Mouse (Mus musculus) layer of hippocampus, adult 9-10 months (tissue): ENCODE results near the gene Smc6.

Source experiments
- DNase-seq: peaks from one replicate; pipeline ENCODE4 v3.0.0; 2022; ENCODE audit warnings: low spot score

Gene Smc6

GRCm38 (mm10) chr12:11265382-11266281 is at the start of gene Smc6, which contains the start of gene Gen1:
Gene Smc6, plus strand, starts transcription at chr12:11265886.
Gene Gen1, minus strand, starts transcription at chr12:11265801.
- peak; percentile 80 for DNase-seq

- DNase-seq: no peak
Measured at GRCm38 (mm10) chr12:11216454-11216853, 49.2 kb upstream of the Smc6 start.

DNA sequence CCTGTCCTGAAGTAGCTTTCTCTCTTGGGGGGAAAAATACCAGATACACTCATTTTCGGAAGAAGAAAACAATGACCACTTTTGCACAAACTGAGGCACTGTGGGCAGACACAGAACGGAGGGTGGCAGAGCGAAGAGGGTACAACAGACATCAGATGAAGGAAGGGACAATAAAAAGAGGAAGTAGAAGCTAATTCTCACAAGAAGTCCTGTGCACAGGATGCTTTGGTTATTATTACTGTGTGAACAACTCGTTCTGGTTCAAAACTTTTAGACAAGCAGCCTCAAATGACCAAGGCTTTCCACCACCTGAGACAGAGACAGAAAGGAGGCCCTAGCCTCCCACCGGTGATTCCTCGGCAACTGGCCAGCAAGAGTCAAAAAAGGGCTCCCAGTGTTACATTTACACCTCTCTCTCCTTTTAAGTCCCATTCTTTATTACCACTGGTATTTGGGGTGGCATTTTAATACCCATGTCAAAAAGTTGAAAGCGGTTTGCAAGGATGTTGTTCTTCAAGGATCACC is 47.9 kb upstream of the Smc6 start:
- DNase-seq: no peak

GRCm38 (mm10) chr12:11221524-11222330 is 44.0 kb upstream of the Smc6 start:
- DNase-seq: no peak

DNA sequence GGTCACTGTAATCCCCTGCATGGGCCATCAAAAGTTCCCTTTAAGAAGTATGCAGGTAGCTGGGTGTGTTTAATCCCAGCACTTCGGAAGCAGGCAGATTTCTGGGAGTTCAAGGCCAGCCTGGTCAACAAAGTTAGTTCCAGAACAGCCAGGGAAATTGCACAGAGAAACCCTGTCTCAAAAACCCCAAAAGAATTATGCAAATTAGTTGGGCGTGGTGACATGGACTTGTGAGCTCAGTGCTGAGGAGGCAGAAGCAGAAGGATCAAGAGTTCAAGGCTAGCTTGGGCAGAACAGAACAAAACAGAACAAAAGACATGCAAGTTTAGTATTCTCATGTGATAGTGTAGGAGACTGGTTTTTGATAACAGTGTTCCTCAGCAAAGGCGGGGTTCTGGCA is 43.1 kb upstream of the Smc6 start:
- DNase-seq: no peak

DNA sequence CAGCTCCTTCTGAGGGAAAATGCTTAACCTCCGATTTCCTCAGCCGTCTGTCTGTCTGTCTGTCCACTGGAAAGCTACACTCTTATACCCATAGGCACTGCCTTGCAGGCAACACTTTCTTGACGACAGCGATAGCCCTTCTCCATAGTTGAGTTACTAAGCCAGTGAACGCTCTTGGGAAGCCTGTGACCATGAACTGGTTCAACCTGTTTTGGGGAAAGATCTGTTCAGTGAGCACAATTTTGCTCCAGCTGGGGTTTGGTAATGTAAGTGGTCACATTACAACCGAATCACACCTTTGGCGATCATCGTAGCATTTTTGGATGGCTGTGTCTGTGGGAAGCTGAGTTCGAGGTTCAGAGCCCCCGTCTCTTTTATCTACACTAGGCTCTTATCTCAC is 42.6 kb upstream of the Smc6 start:
- DNase-seq: no peak

GRCm38 (mm10) chr12:11224722-11225121 is 41.0 kb upstream of the Smc6 start:
- DNase-seq: no peak

DNA sequence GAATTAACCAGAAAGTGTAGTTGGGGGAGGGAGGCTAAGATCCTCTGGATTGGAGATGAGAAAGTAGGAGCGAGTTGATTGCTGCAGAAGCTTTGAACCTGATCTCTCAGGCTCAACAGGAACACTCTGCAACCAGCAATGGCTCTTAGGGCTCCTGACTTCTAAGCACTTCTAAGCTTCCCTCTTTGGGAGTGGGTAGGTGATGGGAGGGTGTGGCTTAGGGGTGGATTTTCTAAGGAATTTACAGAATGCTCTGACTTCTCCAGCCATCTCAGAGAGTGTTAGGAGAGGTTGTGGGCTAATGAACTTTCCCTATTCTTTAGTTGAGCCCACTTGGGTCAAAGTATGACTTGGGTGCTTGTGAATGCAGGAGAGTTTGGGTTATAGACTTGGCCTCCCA is 39.6 kb upstream of the Smc6 start:
- DNase-seq: no peak

- no peak for DNase-seq
Measured at GRCm38 (mm10) chr12:11226529-11227268, 39.0 kb upstream of the Smc6 start.

DNA sequence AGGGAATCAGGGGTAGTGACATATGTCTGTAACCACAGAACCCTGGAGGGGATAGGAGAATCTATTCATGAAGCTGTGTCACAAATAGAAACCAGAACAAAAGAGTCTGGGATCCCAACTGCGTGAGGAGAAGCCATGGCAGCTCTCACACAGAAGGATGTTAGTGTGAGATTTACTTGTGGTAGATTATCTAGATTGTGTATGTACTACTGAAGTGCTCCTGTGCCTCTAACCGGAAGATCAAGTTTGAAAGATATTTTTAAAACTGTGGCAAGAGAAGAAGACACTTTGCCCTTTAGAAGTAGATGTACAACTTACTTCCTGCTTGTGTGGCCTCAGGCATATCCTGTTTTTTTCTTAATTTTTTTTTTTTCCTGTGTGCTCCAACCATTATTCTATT is 35.4 kb upstream of the Smc6 start:
- DNase-seq: no peak

DNA sequence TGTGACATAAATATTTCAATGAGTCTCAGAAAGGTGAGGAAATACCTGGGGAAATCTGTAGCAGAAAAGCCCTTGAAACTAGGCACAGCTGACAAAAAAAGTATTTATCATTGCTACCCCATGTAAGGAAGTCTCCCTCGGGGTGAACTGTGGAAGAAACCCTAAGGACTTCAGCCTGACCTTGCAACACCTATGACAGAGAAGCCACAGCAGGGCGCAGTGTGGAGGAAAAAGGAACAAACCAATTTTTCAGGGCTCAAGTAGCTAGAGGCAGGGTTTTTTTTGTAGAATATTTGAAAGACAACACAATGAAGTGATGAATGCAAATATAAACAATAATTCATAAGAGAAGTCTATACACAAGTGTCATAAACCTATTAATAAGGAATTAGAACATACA is 29.7 kb upstream of the Smc6 start:
- DNase-seq: no peak

DNA sequence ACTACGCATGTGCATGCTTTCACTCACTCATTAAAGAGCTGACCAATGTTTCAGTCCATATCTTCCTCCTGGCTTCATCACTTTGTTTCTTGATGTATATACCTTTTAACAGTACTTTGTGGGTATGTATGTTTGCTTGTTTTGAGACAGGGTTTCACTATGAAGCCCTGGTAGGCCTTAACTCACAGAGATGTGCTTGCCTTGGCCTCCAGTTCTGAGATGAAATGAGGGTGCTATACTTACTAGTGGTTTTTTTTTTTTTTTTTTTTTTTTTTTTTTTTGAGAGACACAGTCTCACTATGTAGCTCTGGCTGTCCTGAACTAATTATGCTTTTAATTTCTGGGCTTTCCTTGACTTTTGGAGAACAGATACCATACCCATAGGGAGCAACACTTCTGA is 18.2 kb upstream of the Smc6 start:
- DNase-seq: no peak

DNA sequence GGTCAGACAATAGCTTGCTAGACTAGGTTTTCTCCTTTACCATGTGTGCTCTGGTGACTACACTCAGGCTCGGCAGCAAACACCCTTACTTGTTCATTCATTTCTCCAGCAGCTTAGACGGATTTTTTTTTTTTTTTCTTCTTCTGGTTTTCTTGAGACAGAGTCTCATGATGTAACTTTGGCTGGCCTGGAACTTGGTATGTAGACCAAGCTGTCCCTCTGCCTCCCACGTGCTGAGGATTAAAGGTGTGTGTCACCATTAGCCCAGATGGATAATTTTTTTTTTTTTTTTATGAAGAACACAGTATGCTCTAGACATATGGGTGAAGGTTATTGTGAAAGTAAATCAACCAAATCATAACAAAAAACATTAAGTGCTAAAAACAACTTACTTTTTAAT is 15.4 kb upstream of the Smc6 start:
- no peak for DNase-seq

GRCm38 (mm10) chr12:11264895-11265294 is 791 bp upstream of the Smc6 start:
- no peak for DNase-seq

DNA sequence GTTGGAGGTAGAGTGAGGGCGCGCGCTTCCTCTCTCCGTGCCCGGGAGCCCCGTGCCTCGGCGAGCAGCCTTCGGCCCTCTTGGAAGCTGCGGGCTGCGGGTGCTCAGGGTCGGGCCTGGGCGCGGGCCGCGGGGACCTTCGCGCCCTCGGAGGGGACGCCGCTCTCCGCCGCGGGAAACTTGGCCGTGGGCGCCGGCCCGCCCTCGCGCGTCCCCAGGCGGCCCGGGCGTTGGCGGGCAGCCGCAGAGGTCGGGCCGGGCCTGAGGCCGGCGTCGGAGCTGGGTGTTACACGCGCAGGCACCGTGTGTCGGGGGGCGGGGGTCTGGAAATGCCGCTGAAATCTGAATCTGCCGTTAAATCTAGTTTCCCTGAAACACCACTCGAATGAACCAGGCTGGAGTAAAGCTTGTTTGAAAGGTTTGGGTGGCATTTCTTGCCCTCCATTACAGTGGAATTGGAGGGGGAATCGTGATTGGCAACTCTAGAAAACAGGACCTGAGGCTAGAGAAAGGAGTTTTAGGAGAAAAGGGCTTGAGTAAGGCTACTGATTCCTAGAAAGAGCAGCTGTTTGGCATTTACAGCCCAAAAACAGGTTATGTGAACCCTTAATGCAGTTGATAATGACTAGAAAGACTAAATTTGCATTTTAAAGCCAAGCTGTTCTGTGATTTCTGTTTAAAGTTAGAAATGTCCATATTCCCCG is 748 bp downstream of the Smc6 start:
- DNase-seq: no peak

DNA sequence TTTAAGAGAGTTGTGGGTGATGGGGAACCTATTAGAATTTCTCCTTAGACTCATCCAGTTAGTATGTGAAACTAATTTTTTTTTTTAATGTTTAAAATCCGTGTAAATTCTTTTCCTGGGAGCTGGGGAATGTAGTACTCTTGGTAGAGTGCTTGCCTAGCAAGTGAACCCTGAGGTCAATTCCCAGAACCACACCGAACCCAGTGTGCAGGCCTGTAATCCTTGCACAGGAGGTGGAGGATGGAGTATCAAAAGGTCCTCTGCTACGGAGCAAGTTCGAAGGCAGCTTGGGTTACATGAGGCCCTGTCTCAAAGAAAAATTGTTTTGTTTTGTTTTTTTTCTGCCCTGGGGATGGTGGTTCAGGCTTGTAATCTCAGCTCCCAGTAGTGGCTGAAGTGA is 1.3 kb downstream of the Smc6 start:
- no peak for DNase-seq

DNA sequence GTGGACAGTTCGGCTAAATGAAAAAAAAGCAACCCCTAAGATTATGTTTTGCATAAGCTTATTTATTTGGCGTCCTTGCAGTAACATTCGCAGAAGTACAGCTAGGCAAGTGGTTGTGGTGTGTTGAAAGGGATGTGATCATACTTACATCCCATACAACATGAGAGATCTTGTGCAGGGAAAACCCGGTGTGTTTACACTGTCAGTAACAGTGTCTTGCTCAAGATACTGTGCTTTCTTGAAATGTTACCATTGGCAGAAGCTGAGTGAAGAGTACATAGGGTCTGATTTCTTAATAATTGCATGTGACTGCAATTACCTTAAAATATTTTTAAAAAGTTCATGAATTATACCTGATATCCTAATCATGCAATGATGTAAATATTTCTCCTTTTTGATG is 6.9 kb downstream of the Smc6 start:
- DNase-seq: no peak

GRCm38 (mm10) chr12:11273185-11273584 is 7.5 kb downstream of the Smc6 start:
- DNase-seq: no peak

DNA sequence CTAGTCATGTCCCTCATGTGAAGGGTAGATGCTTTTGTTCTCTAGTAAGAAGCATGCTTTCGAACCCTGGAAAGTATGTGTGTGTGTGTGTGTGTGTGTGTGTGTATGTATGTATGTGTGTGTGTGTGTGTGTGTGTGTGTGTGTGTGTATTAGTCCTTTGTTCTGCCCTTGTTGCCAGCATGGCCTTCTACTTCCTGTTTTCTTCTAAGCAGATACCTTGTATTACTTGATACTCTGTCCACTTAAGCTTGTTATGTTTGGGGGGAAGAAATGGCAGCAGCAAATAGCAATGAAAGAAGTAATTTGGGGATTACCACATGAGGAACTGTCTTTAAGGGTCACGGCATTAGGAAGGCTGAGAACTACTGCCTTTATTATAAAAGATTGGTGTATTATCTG is 10.9 kb downstream of the Smc6 start:
- no peak for DNase-seq

DNA sequence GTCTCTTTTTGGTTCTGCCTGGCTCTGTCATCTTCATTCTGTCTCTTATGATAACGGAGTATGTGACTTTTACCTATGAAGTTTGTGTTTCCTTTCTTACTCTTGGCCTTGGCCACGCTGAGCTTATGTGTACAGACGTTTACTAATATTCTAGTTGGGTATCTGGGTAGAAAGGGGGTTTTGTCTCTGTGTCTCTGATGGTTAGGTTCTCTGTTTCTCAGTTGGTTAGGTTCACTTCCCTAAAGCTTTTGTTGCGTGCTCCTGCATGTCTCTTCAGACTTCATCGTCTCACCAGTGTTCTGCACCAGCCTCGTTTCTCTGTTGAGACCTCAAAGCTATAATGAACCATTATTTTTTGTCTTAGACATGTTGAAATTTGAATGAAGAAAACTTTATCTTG is 11.5 kb downstream of the Smc6 start:
- DNase-seq: no peak

DNA sequence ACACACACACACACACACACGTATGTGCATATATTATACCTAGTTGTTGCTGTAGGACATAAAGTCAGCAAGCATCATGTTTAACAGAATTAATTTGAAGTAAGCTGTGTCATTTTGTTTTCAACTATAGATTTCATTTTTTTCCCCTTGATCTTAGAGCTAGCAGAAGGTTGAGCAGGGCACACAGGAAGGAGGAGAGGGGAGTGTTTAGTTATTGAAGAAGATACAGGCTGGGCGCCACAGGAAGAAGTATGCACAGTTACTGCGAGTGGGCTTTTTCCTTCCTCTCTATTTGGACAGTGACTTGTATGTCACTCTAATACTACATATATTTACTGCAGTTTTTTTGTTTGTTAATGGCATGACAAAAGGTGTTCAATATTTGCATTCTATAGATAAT is 14.2 kb downstream of the Smc6 start:
- no peak for DNase-seq

DNA sequence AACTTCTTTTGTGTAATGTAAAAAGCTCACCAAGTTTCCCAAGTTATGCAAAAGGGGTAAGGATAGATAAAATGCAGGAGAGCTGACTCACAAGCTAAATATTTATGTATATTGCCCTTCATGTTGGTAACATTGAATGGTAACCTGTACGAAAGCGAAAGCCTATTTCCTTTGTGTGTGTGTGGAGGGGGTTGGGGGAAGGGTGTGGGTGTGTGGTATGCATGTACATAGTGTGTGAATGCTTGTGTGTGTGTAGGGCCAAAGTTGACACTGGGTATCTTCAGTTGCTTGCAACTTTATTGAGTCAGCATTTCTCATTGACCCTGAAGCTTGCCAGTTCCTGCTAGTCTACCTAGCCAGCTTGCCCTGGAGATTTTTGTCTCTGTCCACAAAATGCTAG is 15.9 kb downstream of the Smc6 start:
- DNase-seq: no peak
